Mouse (Mus musculus): ENCODE data around the gene Dock4.

The Dock4 gene

DNA sequence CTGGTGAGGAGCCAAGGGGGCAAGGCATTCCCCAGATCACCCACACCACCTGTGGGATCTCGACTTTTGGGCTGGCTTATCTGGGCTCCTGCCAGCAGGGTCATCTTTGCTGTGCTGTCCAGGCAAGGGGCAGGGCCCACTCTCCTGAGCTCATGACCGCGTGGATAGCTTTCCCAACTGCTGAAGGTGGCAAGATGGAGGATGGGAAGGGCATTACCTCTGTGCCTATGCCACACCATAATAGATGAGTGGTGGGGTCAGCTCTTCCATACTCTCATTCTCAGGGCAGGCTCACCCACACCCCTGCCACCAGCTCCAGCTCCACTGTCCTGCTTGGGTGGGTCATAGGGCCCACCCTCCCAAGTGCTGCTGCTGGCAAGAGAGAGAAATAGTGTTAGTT lies 439.2 kb downstream of the Dock4 start:
- no peak for DNase-seq (ENCODE audit: low read depth, low spot score)

GRCm38 (mm10) chr12:40885377-40885776 lies 439.6 kb downstream of the Dock4 start:
- no peak for DNase-seq (ENCODE audit: low read depth, low spot score)

- no peak for DNase-seq (ENCODE audit: low read depth, low spot score)
These were observed 441.7 kb downstream of the Dock4 start for GRCm38 (mm10) chr12:40887496-40887895.

GRCm38 (mm10) chr12:40888261-40888791 lies 442.6 kb downstream of the Dock4 start:
- no peak for DNase-seq (ENCODE audit: low read depth, low spot score)

GRCm38 (mm10) chr12:40888829-40889228 lies 443.1 kb downstream of the Dock4 start:
- no peak for DNase-seq (ENCODE audit: low read depth, low spot score)

- DNase-seq (ENCODE audit: low read depth, low spot score): no peak
These were observed 443.8 kb downstream of the Dock4 start for GRCm38 (mm10) chr12:40889534-40889933.

GRCm38 (mm10) chr12:40891168-40891567 lies 445.4 kb downstream of the Dock4 start:
- DNase-seq (ENCODE audit: low read depth, low spot score): no peak

GRCm38 (mm10) chr12:40893741-40894140 lies 448.0 kb downstream of the Dock4 start:
- no peak for DNase-seq (ENCODE audit: low read depth, low spot score)

GRCm38 (mm10) chr12:40894695-40895094 lies 448.9 kb downstream of the Dock4 start:
- no peak for DNase-seq (ENCODE audit: low read depth, low spot score)

Measured in telencephalon, adult 2 months (tissue).